Mouse (Mus musculus): Measurements from ENCODE around the gene Dclk1. TPM values are rescaled to one million over a fixed set of nuclear protein-coding genes. Genes with fewer than 3 reads are reported as not detected.

Gene Dclk1
- polyA plus RNA-seq, 1 experiment: 3.4 TPM

DNA sequence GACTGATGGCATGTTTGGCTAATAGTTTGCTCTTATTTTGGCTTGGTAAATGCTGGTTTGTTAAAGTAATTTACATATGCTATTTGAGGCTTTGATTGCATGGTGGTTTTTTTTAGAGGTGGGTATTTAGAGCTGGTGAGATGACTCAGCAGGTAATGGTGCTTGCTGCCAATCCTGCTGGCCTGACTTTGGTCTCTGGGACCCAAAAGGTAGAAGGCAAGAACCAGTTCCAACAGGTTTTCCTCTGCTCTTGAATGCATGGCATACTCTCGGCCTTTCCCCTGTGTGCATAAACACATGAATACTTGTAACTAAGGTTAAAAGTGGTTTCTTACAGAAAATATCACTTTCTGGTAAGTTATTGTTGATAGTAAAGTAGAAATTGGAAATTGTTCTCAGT is 34.7 kb downstream of the Dclk1 start:
- H3K4me1 ChIP-seq (ENCODE audit: control insufficient read depth, insufficient read depth, low read length): no peaks in the 10 kb centered on the region
- H3K36me3 ChIP-seq (ENCODE audit: control insufficient read depth, insufficient read depth, low read length): no peaks in the 10 kb centered on the region
- no peaks in the 10 kb centered on the region for H3K27me3 ChIP-seq (ENCODE audit: control insufficient read depth, insufficient read depth, low read length)
- H3K4me3 ChIP-seq (ENCODE audit: control insufficient read depth, low read depth, low read length): no peak overlapping the region
- TF ChIP-seq CTCF (IDR thresholded peaks at IDR 0.05; ENCODE audit: control insufficient read depth, insufficient read depth, insufficient replicate concordance, low read depth, low read length) (no peak), POLR2A (IDR thresholded peaks at IDR 0.05; ENCODE audit: control insufficient read depth, low read depth, low read length) (no peak)
- no peak overlapping the region for H3K27ac ChIP-seq (ENCODE audit: control insufficient read depth, insufficient read depth, low read depth, low read length)

DNA sequence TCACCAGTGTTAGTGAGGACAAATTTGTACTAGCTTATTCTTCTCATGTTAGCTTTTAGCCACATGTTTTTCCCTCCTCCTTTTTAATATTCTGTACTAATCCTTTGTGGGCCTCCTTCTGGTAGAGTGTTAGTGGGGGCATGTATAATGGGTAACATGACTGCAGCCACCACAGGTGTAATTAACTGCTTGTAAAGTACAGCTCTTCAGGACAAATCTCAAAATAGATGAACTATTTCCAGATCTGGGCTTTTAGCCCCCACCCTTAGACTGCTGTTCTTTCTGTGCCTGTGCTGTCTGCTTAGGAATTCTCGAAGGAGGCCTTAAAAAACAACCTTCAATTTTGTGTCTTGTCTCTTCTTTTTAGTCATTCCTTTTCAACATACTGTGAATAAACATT is 35.7 kb downstream of the Dclk1 start:
- Histone ChIP-seq H3K27ac (ENCODE audit: control insufficient read depth, insufficient read depth, low read depth, low read length) (no peak overlapping the region), H3K27me3 (ENCODE audit: control insufficient read depth, insufficient read depth, low read length) (no peaks in the 10 kb centered on the region), H3K4me3 (ENCODE audit: control insufficient read depth, low read depth, low read length) (no peak overlapping the region), H3K36me3 (ENCODE audit: control insufficient read depth, insufficient read depth, low read length) (no peaks in the 10 kb centered on the region), H3K4me1 (ENCODE audit: control insufficient read depth, insufficient read depth, low read length) (no peaks in the 10 kb centered on the region)
- TF ChIP-seq POLR2A (IDR thresholded peaks at IDR 0.05; ENCODE audit: control insufficient read depth, low read depth, low read length) (no peak), CTCF (IDR thresholded peaks at IDR 0.05; ENCODE audit: control insufficient read depth, insufficient read depth, insufficient replicate concordance, low read depth, low read length) (no peak)

DNA sequence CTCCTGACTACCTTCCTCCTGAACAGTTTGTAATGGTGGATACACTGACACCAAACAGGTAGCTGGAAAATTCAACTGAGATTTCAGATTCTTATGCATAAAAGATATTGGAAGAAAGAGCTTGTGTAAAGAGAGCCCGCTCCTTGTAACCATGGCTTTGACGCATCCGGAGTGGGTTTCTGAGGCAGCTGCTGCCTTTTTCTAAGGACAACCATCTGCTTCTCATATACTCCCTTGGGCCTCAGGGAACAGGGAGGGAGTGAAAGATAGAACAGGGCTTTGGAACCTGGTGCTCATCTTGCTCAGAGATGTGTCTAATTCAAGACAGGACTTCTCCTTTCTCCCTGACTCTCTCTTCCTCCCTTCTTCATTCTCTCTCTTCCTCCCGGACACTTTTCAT is 37.8 kb downstream of the Dclk1 start:
- Histone ChIP-seq H3K4me3 (ENCODE audit: control insufficient read depth, low read depth, low read length) (no peak overlapping the region), H3K27ac (ENCODE audit: control insufficient read depth, insufficient read depth, low read depth, low read length) (no peak overlapping the region), H3K27me3 (ENCODE audit: control insufficient read depth, insufficient read depth, low read length) (no peaks in the 10 kb centered on the region), H3K36me3 (ENCODE audit: control insufficient read depth, insufficient read depth, low read length) (no peaks in the 10 kb centered on the region), H3K4me1 (ENCODE audit: control insufficient read depth, insufficient read depth, low read length) (no peaks in the 10 kb centered on the region)
- TF ChIP-seq CTCF (IDR thresholded peaks at IDR 0.05; ENCODE audit: control insufficient read depth, insufficient read depth, insufficient replicate concordance, low read depth, low read length): no peak
- no peak for TF ChIP-seq POLR2A (IDR thresholded peaks at IDR 0.05; ENCODE audit: control insufficient read depth, low read depth, low read length)

DNA sequence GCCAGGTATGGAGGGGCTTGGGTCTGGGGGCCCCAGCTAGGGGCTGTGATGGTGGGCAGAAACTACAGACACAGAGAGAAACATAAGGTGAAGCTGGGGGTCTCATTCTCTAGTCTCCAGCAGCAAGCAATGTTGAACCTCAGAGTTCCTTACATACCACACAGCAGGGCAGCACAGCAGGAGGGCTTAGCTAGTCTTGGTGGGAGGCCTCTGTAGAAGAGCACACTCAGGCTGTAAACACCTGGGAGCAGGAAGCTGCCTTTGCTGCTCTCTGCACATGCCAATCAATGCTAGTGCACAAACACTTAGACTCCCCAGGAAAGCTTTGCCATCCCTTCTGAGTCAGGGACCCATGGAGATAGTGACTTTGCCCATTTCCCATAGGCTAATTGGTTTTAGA is 38.3 kb downstream of the Dclk1 start:
- no peak for TF ChIP-seq POLR2A (IDR thresholded peaks at IDR 0.05; ENCODE audit: control insufficient read depth, low read depth, low read length)
- no peak for TF ChIP-seq CTCF (IDR thresholded peaks at IDR 0.05; ENCODE audit: control insufficient read depth, insufficient read depth, insufficient replicate concordance, low read depth, low read length)
- no peaks in the 10 kb centered on the region for H3K36me3 ChIP-seq (ENCODE audit: control insufficient read depth, insufficient read depth, low read length)
- no peaks in the 10 kb centered on the region for H3K4me1 ChIP-seq (ENCODE audit: control insufficient read depth, insufficient read depth, low read length)
- no peaks in the 10 kb centered on the region for H3K27me3 ChIP-seq (ENCODE audit: control insufficient read depth, insufficient read depth, low read length)
- no peak overlapping the region for H3K27ac ChIP-seq (ENCODE audit: control insufficient read depth, insufficient read depth, low read depth, low read length)
- H3K4me3 ChIP-seq (ENCODE audit: control insufficient read depth, low read depth, low read length): no peak overlapping the region

DNA sequence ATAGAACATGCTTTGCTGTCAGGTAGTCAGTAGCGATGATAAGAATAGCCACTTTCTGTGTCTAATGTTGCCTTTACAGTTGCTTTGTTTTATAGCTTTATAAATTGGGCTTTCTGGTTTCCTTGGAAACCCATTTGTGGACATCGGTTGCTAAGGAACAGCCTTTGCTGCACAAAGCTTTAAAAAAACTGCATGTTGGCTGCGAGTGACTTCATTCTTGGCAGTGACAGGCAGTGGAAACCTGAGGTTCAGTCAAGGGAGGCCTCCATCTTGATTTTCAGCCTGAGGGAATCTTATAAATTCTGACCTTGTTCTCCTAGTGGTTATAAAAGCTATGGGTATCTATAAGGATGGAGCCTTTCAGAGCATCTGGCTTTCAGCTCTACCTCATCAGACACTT is 42.1 kb downstream of the Dclk1 start:
- TF ChIP-seq CTCF (IDR thresholded peaks at IDR 0.05; ENCODE audit: control insufficient read depth, insufficient read depth, insufficient replicate concordance, low read depth, low read length) (no peak), POLR2A (IDR thresholded peaks at IDR 0.05; ENCODE audit: control insufficient read depth, low read depth, low read length) (no peak)
- Histone ChIP-seq H3K27ac (ENCODE audit: control insufficient read depth, insufficient read depth, low read depth, low read length) (no peak overlapping the region), H3K27me3 (ENCODE audit: control insufficient read depth, insufficient read depth, low read length) (no peaks in the 10 kb centered on the region), H3K36me3 (ENCODE audit: control insufficient read depth, insufficient read depth, low read length) (no peaks in the 10 kb centered on the region), H3K4me3 (ENCODE audit: control insufficient read depth, low read depth, low read length) (no peak overlapping the region), H3K4me1 (ENCODE audit: control insufficient read depth, insufficient read depth, low read length) (no peaks in the 10 kb centered on the region)

DNA sequence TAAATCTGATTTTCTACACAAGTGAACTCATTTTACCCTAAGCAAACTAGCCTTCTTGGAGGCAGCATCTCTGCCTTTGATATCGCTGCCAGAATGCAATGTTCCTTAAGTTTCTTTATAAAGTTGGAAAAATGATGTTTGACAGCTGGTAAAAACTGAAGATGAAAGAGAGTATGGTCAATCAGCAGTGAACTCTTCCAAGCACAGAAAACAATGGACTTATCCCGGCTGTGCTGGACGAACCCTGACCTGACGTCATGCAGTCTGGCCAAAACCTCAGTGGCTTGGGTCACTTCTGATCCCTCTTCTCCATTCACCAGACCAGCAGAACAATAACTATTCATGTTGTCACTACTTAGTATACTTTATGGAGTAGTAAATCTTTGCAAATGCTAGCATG is 46.6 kb downstream of the Dclk1 start:
- TF ChIP-seq CTCF (IDR thresholded peaks at IDR 0.05; ENCODE audit: control insufficient read depth, insufficient read depth, insufficient replicate concordance, low read depth, low read length) (no peak), POLR2A (IDR thresholded peaks at IDR 0.05; ENCODE audit: control insufficient read depth, low read depth, low read length) (no peak)
- Histone ChIP-seq H3K4me1 (ENCODE audit: control insufficient read depth, insufficient read depth, low read length) (no peaks in the 10 kb centered on the region), H3K27ac (ENCODE audit: control insufficient read depth, insufficient read depth, low read depth, low read length) (no peak overlapping the region), H3K36me3 (ENCODE audit: control insufficient read depth, insufficient read depth, low read length) (no peaks in the 10 kb centered on the region), H3K4me3 (ENCODE audit: control insufficient read depth, low read depth, low read length) (no peak overlapping the region), H3K27me3 (ENCODE audit: control insufficient read depth, insufficient read depth, low read length) (no peaks in the 10 kb centered on the region)

DNA sequence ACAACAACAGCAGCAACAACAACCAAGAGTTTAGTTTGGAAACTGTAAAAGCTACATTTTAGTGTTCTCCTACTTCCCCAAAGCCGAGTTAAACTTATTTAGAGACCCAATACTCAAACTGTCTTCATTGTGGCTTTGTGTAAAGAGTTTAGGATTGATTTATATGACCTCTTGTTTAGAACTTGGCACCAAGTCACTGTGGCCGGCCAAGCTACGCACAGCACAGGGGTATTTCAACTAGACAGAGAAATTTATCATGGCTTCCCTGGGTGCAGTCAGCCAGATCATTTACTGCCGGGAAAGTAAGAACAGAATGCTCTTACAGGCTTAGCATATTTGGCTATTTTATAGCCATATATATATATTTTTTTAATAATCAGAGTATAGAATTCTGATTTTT is 49.8 kb downstream of the Dclk1 start:
- no peaks in the 10 kb centered on the region for H3K27me3 ChIP-seq (ENCODE audit: control insufficient read depth, insufficient read depth, low read length)
- H3K4me1 ChIP-seq (ENCODE audit: control insufficient read depth, insufficient read depth, low read length): no peaks in the 10 kb centered on the region
- no peak overlapping the region for H3K27ac ChIP-seq (ENCODE audit: control insufficient read depth, insufficient read depth, low read depth, low read length)
- no peaks in the 10 kb centered on the region for H3K36me3 ChIP-seq (ENCODE audit: control insufficient read depth, insufficient read depth, low read length)
- TF ChIP-seq POLR2A (IDR thresholded peaks at IDR 0.05; ENCODE audit: control insufficient read depth, low read depth, low read length) (no peak), CTCF (IDR thresholded peaks at IDR 0.05; ENCODE audit: control insufficient read depth, insufficient read depth, insufficient replicate concordance, low read depth, low read length) (no peak)
- H3K4me3 ChIP-seq (ENCODE audit: control insufficient read depth, low read depth, low read length): no peak overlapping the region

DNA sequence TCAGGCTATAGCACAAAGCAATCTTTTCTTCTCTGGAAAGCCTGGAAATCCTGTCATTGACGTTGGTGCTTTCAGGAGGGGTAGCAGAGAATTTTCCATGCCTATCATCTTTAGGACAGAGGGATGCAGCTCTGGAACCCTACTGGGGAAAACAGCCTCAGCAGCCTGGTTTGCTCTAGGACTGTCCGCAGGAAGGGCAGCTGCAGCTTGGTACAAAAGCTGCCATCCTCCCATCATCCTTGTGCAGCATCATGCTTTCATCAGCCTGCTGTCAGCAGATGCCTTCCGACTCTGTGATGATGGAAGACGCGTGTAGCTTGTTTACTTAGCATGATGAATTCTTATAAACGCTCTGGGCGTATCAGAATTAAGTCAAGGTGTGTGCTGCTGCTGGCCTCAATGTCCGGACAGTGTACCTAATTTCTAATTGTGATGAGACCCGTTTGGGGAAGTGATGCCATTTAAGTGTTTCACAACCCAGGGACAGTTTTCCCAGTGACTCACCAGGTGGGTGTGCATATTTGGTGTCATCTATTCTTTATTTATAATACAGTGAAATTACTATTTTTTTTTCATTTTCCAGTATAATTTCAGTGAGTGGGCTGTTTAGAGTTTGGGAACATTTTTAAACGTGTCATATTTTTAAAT is 50.7 kb downstream of the Dclk1 start:
- TF ChIP-seq CTCF (IDR thresholded peaks at IDR 0.05; ENCODE audit: control insufficient read depth, insufficient read depth, insufficient replicate concordance, low read depth, low read length) (no peak), POLR2A (IDR thresholded peaks at IDR 0.05; ENCODE audit: control insufficient read depth, low read depth, low read length) (no peak)
- Histone ChIP-seq H3K27ac (ENCODE audit: control insufficient read depth, insufficient read depth, low read depth, low read length) (no peak overlapping the region), H3K27me3 (ENCODE audit: control insufficient read depth, insufficient read depth, low read length) (no peaks in the 10 kb centered on the region), H3K4me3 (ENCODE audit: control insufficient read depth, low read depth, low read length) (no peak overlapping the region), H3K36me3 (ENCODE audit: control insufficient read depth, insufficient read depth, low read length) (no peaks in the 10 kb centered on the region), H3K4me1 (ENCODE audit: control insufficient read depth, insufficient read depth, low read length) (no peaks in the 10 kb centered on the region)
